Mouse (Mus musculus) limb, embryonic 13.5 days (tissue): ENCODE results near the gene 4933428G20Rik. TPM values are rescaled to one million over a fixed set of nuclear protein-coding genes. Genes with fewer than 3 reads are reported as not detected.

Source experiments
- ATAC-seq: fragments of 200-750 bp; cut with Nextera tagmentation; 2 replicates; pipeline ENCODE4 v1.8.0; 2017; ENCODE audit warnings: low read depth, moderate number of reproducible peaks, moderate TSS enrichment; ENCODE audit not compliant: low FRiP score
- H3K27ac ChIP-seq: fragments of 300-500 bp; sonication (generic); 2 replicates; pipeline ENCODE4 v1.5.1; 2015; ENCODE audit warnings: inconsistent platforms, mild to moderate bottlenecking, moderate library complexity
- H3K27me3 ChIP-seq: fragments of 300-500 bp; sonication (generic); 2 replicates; pipeline ENCODE4 v1.6.1; 2015; ENCODE audit warnings: mild to moderate bottlenecking, inconsistent platforms
- H3K36me3 ChIP-seq: fragments of 300-500 bp; sonication (generic); 2 replicates; pipeline ENCODE4 v1.6.1; 2015; ENCODE audit warnings: inconsistent platforms, mild to moderate bottlenecking, moderate library complexity
- H3K4me1 ChIP-seq: fragments of 300-500 bp; sonication (generic); 2 replicates; pipeline ENCODE4 v1.6.1; 2015; ENCODE audit warnings: inconsistent platforms
- H3K4me2 ChIP-seq: fragments of 300-500 bp; sonication (generic); replicated peaks from 2 replicates; pipeline ENCODE4 v1.6.1; 2015; ENCODE audit warnings: inconsistent platforms, mild to moderate bottlenecking, moderate library complexity
- H3K4me3 ChIP-seq: fragments of 300-500 bp; sonication (generic); 2 replicates; pipeline ENCODE4 v1.5.1; 2015; ENCODE audit warnings: moderate library complexity, mild to moderate bottlenecking, inconsistent platforms
- H3K9ac ChIP-seq: fragments of 300-500 bp; sonication (generic); 2 replicates; pipeline ENCODE4 v1.6.1; 2015; ENCODE audit warnings: mild to moderate bottlenecking, inconsistent platforms
- H3K9me3 ChIP-seq: fragments of 300-500 bp; sonication (generic); 2 replicates; pipeline ENCODE4 v1.6.1; 2016; ENCODE audit warnings: inconsistent platforms
- WGBS: fragments of 180-500 bp; shearing (Covaris S2); methylation state at CpG from one replicate; pipeline ENCODE4 v1.1.7; 2015; 5-methylcytosine and 5-hydroxymethylcytosine counted together
- polyA plus RNA-seq: library from polyadenylated mRNA; unstranded; fragments of >200 nt; fragmentation: Nextera tagmentation; extraction: Ambion mirVana; gene quantifications from 2 replicates; pipeline ENCODE4 v1.2.1, GENCODE M21; 2015

Gene 4933428G20Rik
- polyA plus RNA-seq, 1 experiment from 2014 or later, result 1.1 TPM

- Histone ChIP-seq H3K9me3 (0 out of 2 replicates have a peak, but pooled peaks cover 4% of the 10 kb centered on the region), H3K9ac (no peak overlapping the region), H3K4me1 (0 out of 2 replicates have a peak, but pooled peaks cover 4% of the 10 kb centered on the region), H3K36me3 (peaks cover 75% of the 10 kb centered on the region), H3K4me3 (no peak overlapping the region), H3K27me3 (peaks cover 14% of the 10 kb centered on the region), H3K4me2 (no peak overlapping the region), H3K27ac (no peak overlapping the region)
- WGBS, result 89% methylated on average over 3 of the region's 3 CpGs
- ATAC-seq, result no peak
These were observed 7.3 kb downstream of the 4933428G20Rik start for GRCm38 (mm10) chr11:97492836-97493235.

DNA sequence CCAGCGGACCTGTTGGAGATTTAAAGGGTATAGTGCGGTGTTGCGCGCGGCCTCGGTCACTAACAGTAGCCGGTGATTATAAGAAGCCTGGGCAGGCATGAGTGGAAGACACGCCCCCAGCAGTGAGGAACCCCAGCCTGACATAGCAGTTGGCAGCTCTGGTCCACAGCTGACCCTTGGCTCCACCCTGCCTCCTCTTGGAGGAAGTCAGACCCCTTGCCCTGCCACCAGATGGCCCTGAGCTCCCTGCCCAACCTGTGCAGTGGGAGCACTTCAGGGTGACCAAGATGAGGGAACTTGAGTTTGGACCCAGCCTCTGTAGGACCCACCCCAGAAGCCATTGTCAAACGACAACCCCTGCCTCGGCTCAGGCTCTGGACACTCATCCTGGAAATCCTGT, 8.5 kb downstream of the 4933428G20Rik start:
- H3K4me2 ChIP-seq, result no peak overlapping the region
- peaks cover 74% of the 10 kb centered on the region for H3K36me3 ChIP-seq
- peaks cover 3% of the 10 kb centered on the region; the same call in 1 of the 2 replicates for H3K27me3 ChIP-seq
- WGBS, result 71% methylated on average over 10 of the region's 10 CpGs
- H3K27ac ChIP-seq, result no peak overlapping the region
- H3K4me1 ChIP-seq, result 0 out of 2 replicates have a peak, but pooled peaks cover 4% of the 10 kb centered on the region
- no peak for ATAC-seq
- peak overlapping the region; percentile 13; the same call in 1 of the 2 replicates for H3K9ac ChIP-seq
- no peaks in the 10 kb centered on the region for H3K9me3 ChIP-seq
- H3K4me3 ChIP-seq, result no peak overlapping the region

GRCm38 (mm10) chr11:97489589-97490324, 10.4 kb downstream of the 4933428G20Rik start:
- Histone ChIP-seq H3K4me3 (no peak overlapping the region), H3K27me3 (no peaks in the 10 kb centered on the region), H3K9me3 (no peaks in the 10 kb centered on the region), H3K27ac (no peak overlapping the region), H3K4me1 (0 out of 2 replicates have a peak, but pooled peaks cover 4% of the 10 kb centered on the region), H3K9ac (no peak overlapping the region), H3K4me2 (no peak overlapping the region), H3K36me3 (peaks cover 83% of the 10 kb centered on the region)
- peak; percentile 67 for ATAC-seq
- WGBS, result 33% methylated on average over 16 of the region's 16 CpGs

GRCm38 (mm10) chr11:97487656-97488055, 12.5 kb downstream of the 4933428G20Rik start:
- H3K27me3 ChIP-seq, result no peaks in the 10 kb centered on the region
- H3K9ac ChIP-seq, result no peak overlapping the region; the same call in 1 of the 2 replicates
- H3K4me1 ChIP-seq, result 0 out of 2 replicates have a peak, but pooled peaks cover 4% of the 10 kb centered on the region
- H3K36me3 ChIP-seq, result peaks cover 80% of the 10 kb centered on the region
- no peak overlapping the region for H3K27ac ChIP-seq
- H3K4me3 ChIP-seq, result no peak overlapping the region
- no peak overlapping the region for H3K4me2 ChIP-seq
- no peak for ATAC-seq
- H3K9me3 ChIP-seq, result no peaks in the 10 kb centered on the region
- WGBS, result 72% methylated on average over 3 of the region's 3 CpGs

GRCm38 (mm10) chr11:97485661-97486060, 14.5 kb downstream of the 4933428G20Rik start:
- H3K27ac ChIP-seq, result no peak overlapping the region
- H3K4me1 ChIP-seq, result peaks cover 15% of the 10 kb centered on the region; the same call in 1 of the 2 replicates
- H3K36me3 ChIP-seq, result peaks cover 80% of the 10 kb centered on the region
- 80% methylated on average over 8 of the region's 8 CpGs for WGBS
- no peak for ATAC-seq
- no peaks in the 10 kb centered on the region for H3K27me3 ChIP-seq
- H3K9me3 ChIP-seq, result no peaks in the 10 kb centered on the region
- no peak overlapping the region for H3K4me2 ChIP-seq
- no peak overlapping the region for H3K4me3 ChIP-seq
- H3K9ac ChIP-seq, result no peak overlapping the region

- no peaks in the 10 kb centered on the region for H3K9me3 ChIP-seq
- H3K27ac ChIP-seq, result no peak overlapping the region
- no peak for ATAC-seq
- peaks cover 10% of the 10 kb centered on the region; the same call in 1 of the 2 replicates for H3K4me1 ChIP-seq
- H3K9ac ChIP-seq, result no peak overlapping the region
- H3K4me2 ChIP-seq, result no peak overlapping the region
- 90% methylated on average over 8 of the region's 8 CpGs for WGBS
- no peak overlapping the region for H3K4me3 ChIP-seq
- no peaks in the 10 kb centered on the region for H3K27me3 ChIP-seq
- peaks cover 94% of the 10 kb centered on the region for H3K36me3 ChIP-seq
These were observed 20.3 kb downstream of the 4933428G20Rik start for GRCm38 (mm10) chr11:97479824-97480223.

- Histone ChIP-seq H3K4me3 (no peak overlapping the region), H3K9me3 (no peaks in the 10 kb centered on the region), H3K4me1 (peaks cover 10% of the 10 kb centered on the region; the same call in 1 of the 2 replicates), H3K36me3 (peaks cover 93% of the 10 kb centered on the region), H3K27me3 (no peaks in the 10 kb centered on the region), H3K27ac (no peak overlapping the region), H3K9ac (no peak overlapping the region), H3K4me2 (no peak overlapping the region)
- WGBS, result 91% methylated on average over 10 of the region's 10 CpGs
- ATAC-seq, result no peak
These were observed 21.1 kb downstream of the 4933428G20Rik start for GRCm38 (mm10) chr11:97479085-97479484.

DNA sequence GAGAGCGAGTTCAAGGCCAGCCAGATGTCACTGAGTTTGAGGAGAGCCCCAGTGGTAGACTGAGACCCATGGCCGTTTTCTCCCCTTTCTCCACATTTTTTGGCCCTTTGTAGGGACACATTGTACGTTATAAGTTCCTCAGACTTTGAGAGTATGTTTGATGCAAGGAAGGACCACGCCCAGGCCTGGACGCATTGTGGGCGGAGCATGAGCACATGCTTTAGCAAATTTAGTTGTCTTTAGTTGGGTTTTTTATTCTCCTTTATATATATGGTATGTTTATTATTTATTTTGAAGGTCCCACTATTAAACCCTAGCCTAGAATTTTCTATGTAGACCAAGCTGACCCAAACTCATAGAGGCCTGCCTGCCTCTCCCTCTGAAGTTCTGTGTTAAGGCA, 21.8 kb downstream of the 4933428G20Rik start:
- Histone ChIP-seq H3K36me3 (peaks cover 97% of the 10 kb centered on the region), H3K9me3 (no peaks in the 10 kb centered on the region), H3K27ac (no peak overlapping the region), H3K4me1 (peaks cover 10% of the 10 kb centered on the region; the same call in 1 of the 2 replicates), H3K4me3 (no peak overlapping the region), H3K9ac (no peak overlapping the region), H3K4me2 (no peak overlapping the region), H3K27me3 (no peaks in the 10 kb centered on the region)
- ATAC-seq, result no peak
- WGBS, result 90% methylated on average over 6 of the region's 6 CpGs

- Histone ChIP-seq H3K27me3 (no peaks in the 10 kb centered on the region), H3K9me3 (no peaks in the 10 kb centered on the region), H3K9ac (no peak overlapping the region), H3K4me1 (peaks cover 10% of the 10 kb centered on the region; the same call in 1 of the 2 replicates), H3K36me3 (peaks cover 99% of the 10 kb centered on the region), H3K4me2 (no peak overlapping the region), H3K27ac (no peak overlapping the region), H3K4me3 (no peak overlapping the region)
- ATAC-seq, result no peak
- WGBS, result 91% methylated on average over 7 of the region's 7 CpGs
These were observed 22.7 kb downstream of the 4933428G20Rik start for GRCm38 (mm10) chr11:97477431-97477830.

GRCm38 (mm10) chr11:97476334-97477095, 23.6 kb downstream of the 4933428G20Rik start:
- WGBS, result 62% methylated on average over 8 of the region's 8 CpGs
- Histone ChIP-seq H3K9me3 (no peaks in the 10 kb centered on the region), H3K27me3 (no peaks in the 10 kb centered on the region), H3K4me2 (no peak overlapping the region), H3K27ac (no peak overlapping the region), H3K4me3 (no peak overlapping the region), H3K9ac (no peak overlapping the region), H3K36me3 (peaks cover 98% of the 10 kb centered on the region), H3K4me1 (peaks cover under 1% of the 10 kb centered on the region; the same call in 1 of the 2 replicates)
- 0 out of 2 replicates have a peak, but pooled peaks have one; percentile 40 for ATAC-seq

- 77% methylated on average over 6 of the region's 6 CpGs for WGBS
- Histone ChIP-seq H3K27me3 (no peaks in the 10 kb centered on the region), H3K9ac (no peak overlapping the region), H3K4me2 (no peak overlapping the region), H3K4me1 (no peaks in the 10 kb centered on the region; the same call in 1 of the 2 replicates), H3K36me3 (peaks cover 96% of the 10 kb centered on the region), H3K4me3 (no peak overlapping the region), H3K27ac (no peak overlapping the region), H3K9me3 (no peaks in the 10 kb centered on the region)
- ATAC-seq, result no peak
These were observed 28.9 kb downstream of the 4933428G20Rik start for GRCm38 (mm10) chr11:97471276-97471675.

DNA sequence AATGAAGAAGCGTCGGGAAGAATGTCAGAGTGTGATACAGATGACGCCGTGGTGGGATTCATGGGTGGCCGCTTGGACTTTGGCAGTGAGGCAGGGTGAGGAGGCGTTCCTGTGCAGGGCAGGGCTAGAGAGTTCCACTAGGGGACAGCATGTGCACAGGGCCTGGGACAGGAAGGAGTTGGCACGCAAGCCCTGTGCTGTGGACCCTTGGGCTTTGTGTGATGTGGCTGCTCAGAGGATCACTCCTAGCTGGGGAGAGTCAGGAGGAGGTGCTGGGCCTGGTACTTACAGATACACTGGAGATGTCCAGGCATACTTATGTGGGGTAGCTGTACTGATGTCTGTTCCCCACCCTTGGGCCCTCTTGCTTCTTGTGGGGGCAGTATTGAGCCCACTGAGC, 30.3 kb downstream of the 4933428G20Rik start:
- Histone ChIP-seq H3K9me3 (no peaks in the 10 kb centered on the region), H3K9ac (no peak overlapping the region), H3K4me3 (no peak overlapping the region), H3K4me1 (peaks cover 4% of the 10 kb centered on the region; the same call in 1 of the 2 replicates), H3K27ac (no peak overlapping the region), H3K27me3 (no peaks in the 10 kb centered on the region), H3K36me3 (peaks cover 96% of the 10 kb centered on the region), H3K4me2 (no peak overlapping the region)
- no peak for ATAC-seq
- WGBS, result 93% methylated on average over 7 of the region's 7 CpGs
